Comparison of ENCODE assay signal across 16 mouse cellular contexts in genomic region chr9:78983734-78984133, GRCm38 (mm10).
DNase-seq lines count a peak whose midpoint lies in the region; ATAC-seq and TF ChIP-seq lines count a peak whose summit lies in the region.
"Had no signal": no experiment of that assay in that cellular context is flagged by ENCODE, and none has a peak within 500 bp of the region (broad histone marks: within the 10 kb centered on the region; RNA-seq: fewer than 3 reads in every experiment).

No protein-coding gene starts in this region.

- no peak overlapping the region for H3K4me3 ChIP-seq in layer of hippocampus, adult 2 months
- no peak overlapping the region for H3K4me3 ChIP-seq in intestine, embryonic 16.5 days (ENCODE audit: low read length)
- H3K4me3 ChIP-seq: limb, embryonic 13.5 days had no signal

- H3K9ac ChIP-seq in intestine, embryonic 16.5 days (ENCODE audit: low read depth, low read length), result no peak overlapping the region
- H3K9ac ChIP-seq: limb, embryonic 13.5 days; lung, embryonic 14.5 days had no signal

- no peaks in the 10 kb centered on the region for H3K36me3 ChIP-seq in intestine, embryonic 16.5 days (ENCODE audit: control insufficient read depth, insufficient read depth, low read length)
- H3K36me3 ChIP-seq: limb, embryonic 13.5 days had no signal

- no peak for ATAC-seq in intestine, embryonic 16.5 days
- ATAC-seq: CD4-positive, CD25-positive, alpha-beta regulatory T cell, adult 4 months; hindbrain, embryonic 16.5 days; Patski had no signal

- no peaks in the 10 kb centered on the region for H3K27me3 ChIP-seq in intestine, embryonic 16.5 days (replicated peaks; ENCODE audit: control insufficient read depth, insufficient read depth, low read length)
- H3K27me3 ChIP-seq: limb, embryonic 13.5 days had no signal

- H3K9me3 ChIP-seq in intestine, embryonic 16.5 days (ENCODE audit: control insufficient read depth, low read length), result no peaks in the 10 kb centered on the region
- H3K9me3 ChIP-seq: limb, embryonic 13.5 days had no signal

- no peaks in the 10 kb centered on the region for H3K4me1 ChIP-seq in intestine, embryonic 16.5 days (ENCODE audit: control insufficient read depth, insufficient read depth, low read length)
- H3K4me1 ChIP-seq: limb, embryonic 13.5 days had no signal

- H3K4me2 ChIP-seq in intestine, embryonic 16.5 days (ENCODE audit: low read depth, low read length), result no peak overlapping the region
- H3K4me2 ChIP-seq: limb, embryonic 13.5 days; lung, embryonic 14.5 days had no signal

- peak; percentile 61 for DNase-seq in right cerebral cortex, adult 18-20 months
- no peak for DNase-seq in right cerebral cortex, postnatal 4 days
- peak; percentile 63 to 65 for DNase-seq in layer of hippocampus, adult 2 months (ENCODE audit: low spot score in 2 of 2)
- DNase-seq in left cerebral cortex, postnatal 14 days (ENCODE audit: low spot score in 2 of 2), result peak; percentile 27 to 40
- DNase-seq in spleen, adult 12 weeks (ENCODE audit: low spot score), result no peak
- no peak for DNase-seq in gastrocnemius, postnatal 14 days
- DNase-seq: adrenal gland, adult 8-10 months; cerebellum, adult 18-20 months; embryo, embryonic 11 days; lung, embryonic 14.5 days; thymus, postnatal 14 days had no signal

- H3K27ac ChIP-seq in layer of hippocampus, adult 2 months, result no peak overlapping the region
- no peak overlapping the region for H3K27ac ChIP-seq in intestine, embryonic 16.5 days (ENCODE audit: low read length)
- H3K27ac ChIP-seq: limb, embryonic 13.5 days had no signal

- intact Hi-C loops in left cerebral cortex, postnatal 14 days (cut with DNase I), result no loop called here
- intact Hi-C loops in gastrocnemius, postnatal 14 days (cut with DNase I; ENCODE audit: low total_unique reads), result no loop called here

- no peak for TF ChIP-seq CTCF in layer of hippocampus, adult 2 months (conservative IDR thresholded peaks at IDR 0.05)

- 86% methylated on average over 2 of the region's 2 CpGs for WGBS in intestine, embryonic 16.5 days

Comparison
In these comparisons a context has a peak if more than half of its experiments do, and no peak if none do; other contexts are left out.
1. DNase-seq: peak in right cerebral cortex, adult 18-20 months (single experiment), layer of hippocampus, adult 2 months (2 of 2) and left cerebral cortex, postnatal 14 days (2 of 2); none in right cerebral cortex, postnatal 4 days (single experiment), spleen, adult 12 weeks (single experiment) and gastrocnemius, postnatal 14 days (single experiment).